Mouse (Mus musculus): ENCODE measurements at regions not wholly inside any gene's neighbourhood (a gene's known extent, or its start where the extent isn't known, plus 50 kb on each side); places are given as distances from the start of the nearest gene placed in this dataset.
"Not testable (repeated sequence)": the region's sequence is repeated elsewhere in the genome, so short reads cannot be mapped to it uniquely, and the experiment has no call there.

- H3K4me3 ChIP-seq (ENCODE audit: low read depth, low read length): no peak overlapping the region
- no peak overlapping the region for H3K27ac ChIP-seq (replicated peaks; ENCODE audit: low read depth, low read length)
- H3K27me3 ChIP-seq (replicated peaks; ENCODE audit: control insufficient read depth, insufficient read depth, low read length): no peaks in the 10 kb centered on the region
- 26% methylated on average over 2 of the region's 2 CpGs for WGBS
- no peak overlapping the region for H3K9ac ChIP-seq (ENCODE audit: low read depth, low read length)
- no peak for ATAC-seq (ENCODE audit: low read depth)
- H3K36me3 ChIP-seq (ENCODE audit: control insufficient read depth, insufficient read depth, low read length): no peaks in the 10 kb centered on the region
- no peaks in the 10 kb centered on the region for H3K9me3 ChIP-seq (ENCODE audit: control insufficient read depth, low read length)
- peak; percentile 20 for DNase-seq (ENCODE audit: low spot score)
- H3K4me1 ChIP-seq (ENCODE audit: control insufficient read depth, insufficient read depth, low read length): no peaks in the 10 kb centered on the region
- no peak overlapping the region for H3K4me2 ChIP-seq (ENCODE audit: low read depth, low read length)
Observed at GRCm38 (mm10) chr7:69167456-69167855, 418.4 kb upstream of the Arrdc4 start.

- no peak overlapping the region for H3K9ac ChIP-seq (ENCODE audit: low read depth, low read length)
- ATAC-seq (ENCODE audit: low read depth) (no peak), DNase-seq (ENCODE audit: low spot score) (no peak)
Observed at GRCm38 (mm10) chr7:69161916-69162315, 412.9 kb upstream of the Arrdc4 start.

DNA sequence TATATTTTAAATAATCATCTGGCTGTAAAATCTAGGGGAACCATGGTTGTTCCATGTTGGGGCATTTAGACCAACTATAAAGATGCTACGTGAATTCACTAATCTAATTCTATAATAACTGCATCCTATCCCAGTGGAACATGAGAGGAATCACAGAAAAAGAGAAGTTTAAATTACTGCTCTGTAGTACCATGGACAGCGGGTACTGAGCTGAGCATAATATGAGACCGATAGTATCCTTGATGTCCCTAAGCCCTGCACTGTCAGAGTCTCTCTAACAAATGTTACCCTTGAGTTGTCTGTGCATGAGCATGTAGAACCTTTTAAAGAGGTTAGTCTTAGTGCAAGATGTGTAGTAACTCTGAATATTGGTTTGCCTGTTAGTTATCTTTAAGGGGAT, 393.3 kb upstream of the Arrdc4 start:
- peak; percentile 48 for DNase-seq (ENCODE audit: low spot score)
- WGBS: 59% methylated on average over 3 of the region's 3 CpGs

More at GRCm38 (mm10) chr7:69161916-69162315, 412.9 kb upstream of the Arrdc4 start:
- Histone ChIP-seq H3K4me1 (ENCODE audit: control insufficient read depth, insufficient read depth, low read length) (no peaks in the 10 kb centered on the region), H3K27me3 (replicated peaks; ENCODE audit: control insufficient read depth, insufficient read depth, low read length) (no peaks in the 10 kb centered on the region), H3K4me3 (ENCODE audit: low read depth, low read length) (no peak overlapping the region), H3K36me3 (ENCODE audit: control insufficient read depth, insufficient read depth, low read length) (no peaks in the 10 kb centered on the region), H3K9me3 (ENCODE audit: control insufficient read depth, low read length) (no peaks in the 10 kb centered on the region), H3K4me2 (ENCODE audit: low read depth, low read length) (no peak overlapping the region), H3K27ac (replicated peaks; ENCODE audit: low read depth, low read length) (no peak overlapping the region)
- WGBS: 33% methylated on average over 4 of the region's 4 CpGs

DNA sequence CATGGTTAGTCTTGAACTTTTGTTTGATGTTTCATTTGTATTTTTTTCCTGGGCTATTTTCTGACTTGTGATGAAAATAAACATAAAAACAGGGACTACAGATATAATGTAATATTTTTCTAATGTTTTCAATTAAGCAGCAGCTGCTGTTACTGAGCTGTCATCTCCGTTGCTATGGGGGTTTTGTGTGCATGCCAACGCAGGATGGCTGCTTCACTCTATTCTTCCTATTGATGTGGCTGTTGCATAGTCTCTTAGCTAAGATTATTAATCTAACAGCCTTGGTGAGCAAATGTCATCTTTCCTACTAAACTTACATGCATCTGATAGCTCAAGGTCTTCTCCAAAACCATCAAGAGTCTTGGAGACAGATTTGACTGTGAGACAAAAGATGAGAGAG, 384.4 kb upstream of the Arrdc4 start:
- ATAC-seq (ENCODE audit: low read depth): no peak
- Histone ChIP-seq H3K4me1 (ENCODE audit: control insufficient read depth, insufficient read depth, low read length) (no peaks in the 10 kb centered on the region), H3K27me3 (replicated peaks; ENCODE audit: control insufficient read depth, insufficient read depth, low read length) (no peaks in the 10 kb centered on the region), H3K36me3 (ENCODE audit: control insufficient read depth, insufficient read depth, low read length) (no peaks in the 10 kb centered on the region), H3K4me2 (ENCODE audit: low read depth, low read length) (no peak overlapping the region), H3K4me3 (ENCODE audit: low read depth, low read length) (no peak overlapping the region), H3K9ac (ENCODE audit: low read depth, low read length) (no peak overlapping the region), H3K9me3 (ENCODE audit: control insufficient read depth, low read length) (no peaks in the 10 kb centered on the region), H3K27ac (replicated peaks; ENCODE audit: low read depth, low read length) (no peak overlapping the region)
- no peak for DNase-seq (ENCODE audit: low spot score)
- 62% methylated on average over 2 of the region's 2 CpGs for WGBS

More for the DNA sequence above, 393.3 kb upstream of the Arrdc4 start:
- Histone ChIP-seq H3K4me2 (ENCODE audit: low read depth, low read length) (no peak overlapping the region), H3K4me1 (ENCODE audit: control insufficient read depth, insufficient read depth, low read length) (no peaks in the 10 kb centered on the region), H3K4me3 (ENCODE audit: low read depth, low read length) (no peak overlapping the region), H3K27me3 (replicated peaks; ENCODE audit: control insufficient read depth, insufficient read depth, low read length) (no peaks in the 10 kb centered on the region), H3K27ac (replicated peaks; ENCODE audit: low read depth, low read length) (no peak overlapping the region), H3K9ac (ENCODE audit: low read depth, low read length) (no peak overlapping the region), H3K36me3 (ENCODE audit: control insufficient read depth, insufficient read depth, low read length) (no peaks in the 10 kb centered on the region), H3K9me3 (ENCODE audit: control insufficient read depth, low read length) (no peaks in the 10 kb centered on the region)
- ATAC-seq (ENCODE audit: low read depth): no peak

GRCm38 (mm10) chr7:69101770-69102169, 352.7 kb upstream of the Arrdc4 start:
- H3K4me1 ChIP-seq (ENCODE audit: control insufficient read depth, insufficient read depth, low read length); H3K4me2 ChIP-seq (ENCODE audit: low read depth, low read length); ATAC-seq (ENCODE audit: low read depth); H3K9ac ChIP-seq (ENCODE audit: low read depth, low read length); H3K9me3 ChIP-seq (ENCODE audit: control insufficient read depth, low read length); H3K4me3 ChIP-seq (ENCODE audit: low read depth, low read length); H3K36me3 ChIP-seq (ENCODE audit: control insufficient read depth, insufficient read depth, low read length); DNase-seq (ENCODE audit: low spot score); H3K27ac ChIP-seq (replicated peaks; ENCODE audit: low read depth, low read length); H3K27me3 ChIP-seq (replicated peaks; ENCODE audit: control insufficient read depth, insufficient read depth, low read length): not testable (repeated sequence)
- 78% methylated on average over 1 of the region's 4 CpGs for WGBS

GRCm38 (mm10) chr7:69097587-69098095, 348.6 kb upstream of the Arrdc4 start:
- peak; percentile 23 for DNase-seq (ENCODE audit: low spot score)
- no peaks in the 10 kb centered on the region for H3K36me3 ChIP-seq (ENCODE audit: control insufficient read depth, insufficient read depth, low read length)

GRCm38 (mm10) chr7:69074780-69075179, 325.7 kb upstream of the Arrdc4 start:
- Histone ChIP-seq H3K36me3 (ENCODE audit: control insufficient read depth, insufficient read depth, low read length) (no peaks in the 10 kb centered on the region), H3K4me2 (ENCODE audit: low read depth, low read length) (no peak overlapping the region), H3K9ac (ENCODE audit: low read depth, low read length) (no peak overlapping the region), H3K9me3 (ENCODE audit: control insufficient read depth, low read length) (no peaks in the 10 kb centered on the region), H3K27me3 (replicated peaks; ENCODE audit: control insufficient read depth, insufficient read depth, low read length) (no peaks in the 10 kb centered on the region), H3K4me1 (ENCODE audit: control insufficient read depth, insufficient read depth, low read length) (no peaks in the 10 kb centered on the region), H3K4me3 (ENCODE audit: low read depth, low read length) (no peak overlapping the region), H3K27ac (replicated peaks; ENCODE audit: low read depth, low read length) (no peak overlapping the region)
- DNase-seq (ENCODE audit: low spot score) (no peak), ATAC-seq (ENCODE audit: low read depth) (no peak)
- WGBS: 91% methylated on average over 7 of the region's 7 CpGs

More at GRCm38 (mm10) chr7:69097587-69098095, 348.6 kb upstream of the Arrdc4 start:
- Histone ChIP-seq H3K27ac (replicated peaks; ENCODE audit: low read depth, low read length) (no peak overlapping the region), H3K27me3 (replicated peaks; ENCODE audit: control insufficient read depth, insufficient read depth, low read length) (no peaks in the 10 kb centered on the region), H3K4me3 (ENCODE audit: low read depth, low read length) (no peak overlapping the region), H3K4me2 (ENCODE audit: low read depth, low read length) (no peak overlapping the region), H3K9ac (ENCODE audit: low read depth, low read length) (no peak overlapping the region), H3K4me1 (ENCODE audit: control insufficient read depth, insufficient read depth, low read length) (no peaks in the 10 kb centered on the region), H3K9me3 (ENCODE audit: control insufficient read depth, low read length) (no peaks in the 10 kb centered on the region)
- WGBS: 34% methylated on average over 9 of the region's 9 CpGs
- 0 out of 2 replicates have a peak, but pooled peaks have one; percentile 50 for ATAC-seq (ENCODE audit: low read depth)

GRCm38 (mm10) chr7:69062994-69063393, 314.0 kb upstream of the Arrdc4 start:
- ATAC-seq (ENCODE audit: low read depth): no peak
- no peaks in the 10 kb centered on the region for H3K36me3 ChIP-seq (ENCODE audit: control insufficient read depth, insufficient read depth, low read length)
- no peaks in the 10 kb centered on the region for H3K27me3 ChIP-seq (replicated peaks; ENCODE audit: control insufficient read depth, insufficient read depth, low read length)
- H3K9ac ChIP-seq (ENCODE audit: low read depth, low read length): no peak overlapping the region
- WGBS: 69% methylated on average over 5 of the region's 5 CpGs
- H3K4me3 ChIP-seq (ENCODE audit: low read depth, low read length): no peak overlapping the region
- no peaks in the 10 kb centered on the region for H3K4me1 ChIP-seq (ENCODE audit: control insufficient read depth, insufficient read depth, low read length)
- DNase-seq (ENCODE audit: low spot score): no peak
- no peak overlapping the region for H3K4me2 ChIP-seq (ENCODE audit: low read depth, low read length)
- H3K9me3 ChIP-seq (ENCODE audit: control insufficient read depth, low read length): no peaks in the 10 kb centered on the region
- no peak overlapping the region for H3K27ac ChIP-seq (replicated peaks; ENCODE audit: low read depth, low read length)

DNA sequence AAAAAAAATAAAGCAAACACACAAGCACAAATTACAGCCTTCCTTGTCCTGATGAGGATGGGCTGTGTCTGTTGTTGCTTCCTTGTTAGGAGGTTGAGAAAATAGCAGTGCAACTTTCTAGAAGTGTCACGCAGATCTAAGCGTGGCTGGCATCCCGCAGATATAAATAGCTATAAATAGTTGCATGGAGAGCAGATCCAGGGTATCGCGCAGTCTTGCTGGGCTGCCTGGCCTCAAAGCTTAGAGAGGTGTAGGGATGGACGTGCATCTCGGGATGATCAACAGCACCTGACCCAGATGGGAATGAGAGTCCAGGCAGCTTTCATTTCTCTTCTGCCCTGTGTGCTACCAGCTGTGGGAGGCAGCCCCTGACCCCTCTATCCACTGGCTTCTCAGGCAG, 313.5 kb upstream of the Arrdc4 start:
- Histone ChIP-seq H3K9me3 (ENCODE audit: control insufficient read depth, low read length) (no peaks in the 10 kb centered on the region), H3K27ac (replicated peaks; ENCODE audit: low read depth, low read length) (no peak overlapping the region), H3K4me2 (ENCODE audit: low read depth, low read length) (no peak overlapping the region), H3K27me3 (replicated peaks; ENCODE audit: control insufficient read depth, insufficient read depth, low read length) (no peaks in the 10 kb centered on the region), H3K36me3 (ENCODE audit: control insufficient read depth, insufficient read depth, low read length) (no peaks in the 10 kb centered on the region), H3K9ac (ENCODE audit: low read depth, low read length) (no peak overlapping the region), H3K4me1 (ENCODE audit: control insufficient read depth, insufficient read depth, low read length) (no peaks in the 10 kb centered on the region), H3K4me3 (ENCODE audit: low read depth, low read length) (no peak overlapping the region)
- no peak for ATAC-seq (ENCODE audit: low read depth)
- no peak for DNase-seq (ENCODE audit: low spot score)
- 75% methylated on average over 7 of the region's 7 CpGs for WGBS
